Mouse (Mus musculus) stomach, postnatal 0 days (tissue): Measurements from ENCODE around the gene Gna15.

ENCODE experiments used
- CTCF ChIP-seq: IDR thresholded peaks from 2 replicates; pipeline ENCODE4 v1.5.1; 2016; ENCODE audit warnings: antibody characterized with exemption, low read depth, mild to moderate bottlenecking, moderate library complexity
- EP300 ChIP-seq: optimal IDR thresholded peaks from 2 replicates; pipeline ENCODE3; 2016; ENCODE audit warnings: antibody characterized with exemption

DNA sequence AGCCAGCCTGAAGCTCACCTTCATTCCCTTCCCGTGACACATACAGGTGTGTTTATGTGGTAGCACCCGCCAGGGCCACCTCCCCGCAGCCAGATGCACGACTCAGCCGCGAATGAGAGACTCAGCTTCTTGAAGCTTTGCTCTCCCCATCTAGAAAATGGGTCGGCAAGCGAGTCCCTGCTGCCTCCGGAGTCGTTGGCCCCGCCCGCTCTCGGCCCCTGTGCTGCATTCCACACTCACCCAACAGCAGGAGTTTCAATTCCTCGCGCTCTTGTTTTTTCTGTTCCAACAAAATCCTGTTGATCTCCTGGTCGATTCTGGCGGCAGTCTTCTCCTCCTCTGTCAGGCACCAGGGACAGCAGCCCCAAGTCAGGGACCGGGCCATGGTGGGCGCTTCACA is 455 bp downstream of the Gna15 start:
- TF ChIP-seq CTCF (no peak), EP300 (no peak)
